8 mouse cellular contexts compared by ENCODE assay signal in the genomic region with DNA sequence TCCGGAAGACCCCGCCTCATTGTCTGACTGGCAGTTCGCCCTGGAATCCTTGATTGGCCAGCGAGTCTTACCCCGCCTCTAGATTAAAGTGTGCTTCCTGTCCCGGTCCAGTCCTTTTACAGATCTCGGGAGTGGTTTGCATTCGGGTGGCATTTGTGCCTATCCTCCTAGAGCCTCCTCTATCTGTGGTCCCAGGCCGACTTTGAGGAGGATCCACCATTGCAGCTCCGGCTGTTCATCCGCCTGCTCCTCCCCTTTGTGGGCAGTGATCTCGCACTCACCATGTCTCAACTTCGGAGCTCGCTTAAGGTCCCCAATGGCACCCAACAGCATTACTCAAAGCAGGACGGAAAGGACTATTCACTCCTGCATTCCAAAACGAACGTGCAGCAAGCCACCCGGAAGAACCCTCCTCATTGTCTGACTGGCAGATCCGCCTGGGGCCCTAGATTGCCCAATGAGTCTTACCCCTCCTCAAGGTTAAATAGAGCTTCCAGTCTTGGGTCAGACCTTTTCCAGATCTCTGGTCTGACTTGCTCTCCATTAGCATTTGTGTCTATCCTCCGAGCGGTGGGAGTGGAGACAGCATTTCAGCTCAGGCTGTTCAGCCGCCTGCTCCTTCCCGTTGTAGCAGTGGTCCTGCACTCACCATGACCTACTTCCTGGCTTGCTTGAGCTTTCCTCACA. TPM values are rescaled to one million over a fixed set of nuclear protein-coding genes. Genes with fewer than 3 reads are reported as not detected.
DNase-seq lines count a peak whose midpoint lies in the region; ATAC-seq and TF ChIP-seq lines count a peak whose summit lies in the region.

No protein-coding gene starts in this region.

- H3K9ac ChIP-seq in embryonic facial prominence, embryonic 13.5 days, result peak overlapping the region; percentile 75
- H3K9ac ChIP-seq in limb, embryonic 12.5 days (replicated peaks), result peak overlapping the region; percentile 70
- peak overlapping the region; percentile 70 for H3K9ac ChIP-seq in midbrain, embryonic 15.5 days

- H3K9me3 ChIP-seq in embryonic facial prominence, embryonic 13.5 days, result peaks cover 4% of the 10 kb centered on the region; the same call in 1 of the 2 replicates
- H3K9me3 ChIP-seq in limb, embryonic 12.5 days, result no peaks in the 10 kb centered on the region; the same call in 1 of the 2 replicates
- H3K9me3 ChIP-seq in midbrain, embryonic 15.5 days, result no peaks in the 10 kb centered on the region

- no peaks in the 10 kb centered on the region for H3K4me1 ChIP-seq in embryonic facial prominence, embryonic 13.5 days
- no peaks in the 10 kb centered on the region for H3K4me1 ChIP-seq in kidney, adult 2 months (ENCODE audit: control insufficient read depth, insufficient read depth, low read length)
- H3K4me1 ChIP-seq in limb, embryonic 12.5 days (replicated peaks), result 0 out of 2 replicates have a peak, but pooled peaks cover 2% of the 10 kb centered on the region
- H3K4me1 ChIP-seq in midbrain, embryonic 15.5 days, result peaks cover 6% of the 10 kb centered on the region; the same call in 1 of the 2 replicates
- H3K4me1 ChIP-seq in spleen, adult 2 months (ENCODE audit: control insufficient read depth, insufficient read depth, insufficient read length), result no peaks in the 10 kb centered on the region

- no peaks in the 10 kb centered on the region for H3K27me3 ChIP-seq in embryonic facial prominence, embryonic 13.5 days
- no peaks in the 10 kb centered on the region for H3K27me3 ChIP-seq in kidney, adult 2 months (replicated peaks; ENCODE audit: control insufficient read depth, insufficient read depth, low read length)
- H3K27me3 ChIP-seq in limb, embryonic 12.5 days, result no peaks in the 10 kb centered on the region
- H3K27me3 ChIP-seq in midbrain, embryonic 15.5 days (replicated peaks), result no peaks in the 10 kb centered on the region
- no peaks in the 10 kb centered on the region for H3K27me3 ChIP-seq in spleen, adult 2 months (ENCODE audit: control insufficient read depth, insufficient read depth, low read length)

- no peak for TF ChIP-seq CTCF in kidney, adult 2 months (conservative IDR thresholded peaks at IDR 0.05; ENCODE audit: insufficient read depth, insufficient read length, low read depth, low read length)
- TF ChIP-seq CTCF in spleen, adult 2 months (IDR thresholded peaks at IDR 0.05; ENCODE audit: extremely low read depth, insufficient read depth, insufficient read length, insufficient replicate concordance), result no peak

- H3K36me3 ChIP-seq in embryonic facial prominence, embryonic 13.5 days, result peaks cover 11% of the 10 kb centered on the region
- no peaks in the 10 kb centered on the region for H3K36me3 ChIP-seq in kidney, adult 2 months (ENCODE audit: control insufficient read depth, insufficient read depth, low read length)
- H3K36me3 ChIP-seq in limb, embryonic 12.5 days, result no peaks in the 10 kb centered on the region
- no peaks in the 10 kb centered on the region for H3K36me3 ChIP-seq in midbrain, embryonic 15.5 days (replicated peaks)
- H3K36me3 ChIP-seq in spleen, adult 2 months (ENCODE audit: control insufficient read depth, insufficient read depth, low read length), result no peaks in the 10 kb centered on the region

- ATAC-seq in embryonic facial prominence, embryonic 13.5 days (ENCODE audit: insufficient number of reproducible peaks, insufficient read depth, low FRiP score, low TSS enrichment, low read depth), result peak; percentile 97
- peak; percentile 98 for ATAC-seq in limb, embryonic 12.5 days (ENCODE audit: insufficient number of reproducible peaks, insufficient read depth, low FRiP score, low TSS enrichment, low read depth)
- peak; percentile 100 for ATAC-seq in midbrain, embryonic 15.5 days (replicated peaks)

- WGBS in embryonic facial prominence, embryonic 13.5 days, result under 1% methylated on average over 23 of the region's 23 CpGs
- under 1% methylated on average over 23 of the region's 23 CpGs for WGBS in kidney, adult 2 months
- under 1% methylated on average over 23 of the region's 23 CpGs for WGBS in limb, embryonic 12.5 days
- under 1% methylated on average over 23 of the region's 23 CpGs for WGBS in midbrain, embryonic 15.5 days
- under 1% methylated on average over 23 of the region's 23 CpGs for WGBS in spleen, adult 2 months

- peak overlapping the region; percentile 79 for H3K4me2 ChIP-seq in embryonic facial prominence, embryonic 13.5 days
- peak overlapping the region; percentile 79 for H3K4me2 ChIP-seq in limb, embryonic 12.5 days
- H3K4me2 ChIP-seq in midbrain, embryonic 15.5 days, result peak overlapping the region; percentile 84

- peak overlapping the region; percentile 96 for H3K27ac ChIP-seq in embryonic facial prominence, embryonic 13.5 days
- peak overlapping the region; percentile 91 for H3K27ac ChIP-seq in kidney, adult 2 months (ENCODE audit: insufficient read depth, low read depth, low read length)
- H3K27ac ChIP-seq in limb, embryonic 12.5 days, result peak overlapping the region; percentile 90
- H3K27ac ChIP-seq in midbrain, embryonic 15.5 days, result peak overlapping the region; percentile 90
- peak overlapping the region; percentile 95 for H3K27ac ChIP-seq in spleen, adult 2 months (ENCODE audit: insufficient read depth, low read length)

- peak; percentile 64 for TF ChIP-seq POLR2A in kidney, adult 2 months (IDR thresholded peaks at IDR 0.05; ENCODE audit: low read depth, low read length)
- TF ChIP-seq POLR2A in spleen, adult 2 months (IDR thresholded peaks at IDR 0.05; ENCODE audit: low read depth, low read length), result peak; percentile 61; the same call in 1 of the 2 replicates

- peak; percentile 49 for DNase-seq in 3134 (ENCODE audit: extremely low read depth, insufficient read length, low spot score)
- DNase-seq in adrenal gland, postnatal 36 days, result peak; percentile 81 to 86
- DNase-seq in heart, adult 18-20 months, result peak; percentile 88 to 90
- peak; percentile 92 for DNase-seq in kidney, adult 2 months
- peak; percentile 44 to 69 for DNase-seq in spleen, adult 2 months (ENCODE audit: low read depth in 1 of 2, low spot score in 2 of 2)

- peak overlapping the region; percentile 60 for H3K4me3 ChIP-seq in embryonic facial prominence, embryonic 13.5 days
- H3K4me3 ChIP-seq in kidney, adult 2 months (ENCODE audit: insufficient read depth, low read depth, low read length), result peak overlapping the region; percentile 91
- H3K4me3 ChIP-seq in limb, embryonic 12.5 days (replicated peaks), result peak overlapping the region; percentile 57
- peak overlapping the region; percentile 60 for H3K4me3 ChIP-seq in midbrain, embryonic 15.5 days
- peak overlapping the region; percentile 92 for H3K4me3 ChIP-seq in spleen, adult 2 months (ENCODE audit: extremely low read depth, insufficient read depth, insufficient read length)

RNA-seq across cellular contexts. Expression of a gene that starts 30.9 kb away (rescaled TPM):
- 10 to 100 TPM in 1 of 2 experiments, 1 to 10 TPM in 1; 9.0 to 11.2 TPM for total RNA-seq in adrenal gland, postnatal 36 days (2021)
- polyA plus RNA-seq in embryonic facial prominence, embryonic 13.5 days (2015; fragmentation: Nextera tagmentation; extraction: Ambion mirVana), result 24.6 and 27.1 TPM in 2 replicates
- 1 to 10 TPM; 4.8 to 7.6 TPM for total RNA-seq in heart, adult 18-20 months (2021)
- 1.2 and 1.7 TPM in 2 replicates for polyA plus RNA-seq in kidney, adult 2 months (2012; rRNA removed)
- polyA plus RNA-seq in limb, embryonic 12.5 days (2016; fragmentation: Nextera tagmentation; extraction: Ambion mirVana), result 22.1 and 28.4 TPM in 2 replicates
- polyA plus RNA-seq in midbrain, embryonic 15.5 days (2015; fragmentation: Nextera tagmentation; extraction: Ambion mirVana), result 17.1 and 19.7 TPM in 2 replicates
- 0.40 and 0.55 TPM in 2 replicates for polyA plus RNA-seq in spleen, adult 2 months (2012; rRNA removed)

Comparison
In these comparisons a context has a peak if more than half of its experiments do, and no peak if none do; other contexts are left out.
1. Peak in every context shown above with its lines: DNase-seq, ATAC-seq, H3K4me3 ChIP-seq and H3K27ac ChIP-seq.